Mouse (Mus musculus): ENCODE measurements at regions not wholly inside any gene's neighbourhood (a gene's known extent, or its start where the extent isn't known, plus 50 kb on each side); places are given as distances from the start of the nearest gene placed in this dataset.

DNA sequence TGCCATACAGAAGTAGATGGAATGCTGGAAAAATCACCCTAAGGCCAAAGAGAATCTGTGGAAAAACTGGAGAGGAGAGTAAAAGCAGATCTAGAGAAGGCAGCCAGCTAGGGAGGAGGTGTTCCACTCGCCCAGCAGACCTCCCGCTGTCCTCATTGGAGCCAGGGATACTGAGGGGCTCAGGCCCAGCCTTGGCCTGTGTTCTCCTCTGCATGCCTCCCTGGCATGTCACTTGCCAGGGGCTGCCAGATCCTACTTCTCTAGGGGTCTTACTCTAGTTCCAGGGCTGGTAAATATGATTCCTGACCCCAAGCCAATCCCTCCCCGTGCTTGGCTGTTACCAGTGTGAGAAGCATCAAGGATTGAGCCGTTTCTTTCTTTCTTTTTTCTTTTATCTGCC is 59.5 kb upstream of the Cdon start:
- Histone ChIP-seq H3K4me2 (replicated peaks) (no peak overlapping the region), H3K9me3 (no peaks in the 10 kb centered on the region), H3K27ac (no peak overlapping the region), H3K4me1 (replicated peaks) (peaks cover 33% of the 10 kb centered on the region), H3K9ac (replicated peaks) (no peak overlapping the region), H3K4me3 (replicated peaks) (no peak overlapping the region), H3K27me3 (peaks cover 21% of the 10 kb centered on the region), H3K36me3 (no peaks in the 10 kb centered on the region)
- ATAC-seq, result no peak
- 52% methylated on average over 4 of the region's 4 CpGs for WGBS

DNA sequence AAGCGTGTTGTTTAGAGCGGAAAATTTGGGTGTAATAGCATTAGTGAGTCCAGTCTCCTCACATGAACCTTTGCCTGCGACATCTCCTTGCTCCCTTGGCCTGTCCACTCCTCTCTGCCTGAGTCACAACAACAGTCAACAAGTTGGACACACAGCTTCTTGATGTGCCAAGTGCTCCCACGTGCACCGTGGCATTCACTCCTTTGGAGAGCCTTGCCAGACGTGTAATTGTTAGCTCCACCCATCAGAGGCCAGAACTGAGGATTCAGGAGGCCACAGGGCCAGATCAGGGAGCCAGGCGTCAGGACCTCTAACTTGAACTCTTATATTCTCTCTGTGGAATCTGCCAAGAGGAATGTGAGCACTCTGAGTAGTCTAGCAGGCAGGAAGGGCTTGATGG is 58.7 kb upstream of the Cdon start:
- no peak for ATAC-seq
- peaks cover 33% of the 10 kb centered on the region for H3K4me1 ChIP-seq (replicated peaks)

DNA sequence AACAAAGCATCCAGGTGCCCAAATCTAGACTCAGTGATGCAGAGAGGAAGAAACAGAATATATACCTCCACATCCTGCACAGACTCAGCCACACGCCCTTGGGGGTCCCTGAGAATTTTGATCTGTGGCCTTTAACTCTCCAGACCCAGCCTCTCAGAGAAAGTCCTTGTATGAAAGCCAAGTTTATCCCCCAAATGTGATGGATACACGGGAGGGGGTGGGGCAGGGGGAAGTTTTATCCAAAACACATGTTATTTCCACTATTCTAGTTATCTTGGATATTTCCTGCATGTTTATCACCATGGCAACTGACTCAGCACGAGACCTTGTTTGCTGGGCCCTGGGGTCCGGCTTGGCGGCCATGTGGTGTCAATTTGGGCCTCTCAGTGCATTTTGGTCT is 57.8 kb upstream of the Cdon start:
- 50% methylated on average over 5 of the region's 5 CpGs for WGBS
- Histone ChIP-seq H3K36me3 (no peaks in the 10 kb centered on the region), H3K27ac (no peak overlapping the region), H3K4me1 (replicated peaks) (peaks cover 33% of the 10 kb centered on the region), H3K27me3 (peaks cover 21% of the 10 kb centered on the region), H3K4me2 (replicated peaks) (no peak overlapping the region), H3K9ac (replicated peaks) (no peak overlapping the region), H3K9me3 (no peaks in the 10 kb centered on the region), H3K4me3 (replicated peaks) (no peak overlapping the region)
- no peak for ATAC-seq

More for the DNA sequence above, 58.7 kb upstream of the Cdon start:
- Histone ChIP-seq H3K4me2 (replicated peaks) (no peak overlapping the region), H3K27ac (no peak overlapping the region), H3K36me3 (no peaks in the 10 kb centered on the region), H3K9ac (replicated peaks) (no peak overlapping the region), H3K9me3 (no peaks in the 10 kb centered on the region), H3K4me3 (replicated peaks) (no peak overlapping the region), H3K27me3 (peaks cover 21% of the 10 kb centered on the region)
- WGBS, result 73% methylated on average over 7 of the region's 7 CpGs

DNA sequence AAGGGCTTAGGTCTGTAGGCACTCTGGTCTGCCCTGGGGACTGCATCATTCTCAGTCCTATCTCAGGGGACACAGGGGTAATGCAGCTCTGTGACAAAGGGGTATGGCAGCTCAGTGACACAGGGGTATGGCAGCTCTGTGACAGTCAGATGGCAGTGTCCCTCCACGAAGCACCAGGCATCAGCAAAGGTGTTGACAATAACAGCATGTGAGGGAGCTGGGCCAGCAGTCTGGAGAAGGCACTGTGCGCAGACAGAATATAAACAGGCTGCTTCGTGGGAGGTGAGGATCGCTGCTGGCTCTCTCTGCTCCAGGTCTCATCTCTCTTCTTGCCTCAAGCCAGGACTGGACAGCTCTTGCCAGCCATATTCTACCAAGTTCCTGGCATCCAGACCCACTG is 57.0 kb upstream of the Cdon start:
- 77% methylated on average over 4 of the region's 4 CpGs for WGBS
- ATAC-seq, result no peak
- Histone ChIP-seq H3K9me3 (no peaks in the 10 kb centered on the region), H3K4me2 (replicated peaks) (no peak overlapping the region), H3K36me3 (no peaks in the 10 kb centered on the region), H3K4me3 (replicated peaks) (no peak overlapping the region), H3K27me3 (peaks cover 21% of the 10 kb centered on the region), H3K4me1 (replicated peaks) (peaks cover 37% of the 10 kb centered on the region), H3K9ac (replicated peaks) (no peak overlapping the region), H3K27ac (no peak overlapping the region)

DNA sequence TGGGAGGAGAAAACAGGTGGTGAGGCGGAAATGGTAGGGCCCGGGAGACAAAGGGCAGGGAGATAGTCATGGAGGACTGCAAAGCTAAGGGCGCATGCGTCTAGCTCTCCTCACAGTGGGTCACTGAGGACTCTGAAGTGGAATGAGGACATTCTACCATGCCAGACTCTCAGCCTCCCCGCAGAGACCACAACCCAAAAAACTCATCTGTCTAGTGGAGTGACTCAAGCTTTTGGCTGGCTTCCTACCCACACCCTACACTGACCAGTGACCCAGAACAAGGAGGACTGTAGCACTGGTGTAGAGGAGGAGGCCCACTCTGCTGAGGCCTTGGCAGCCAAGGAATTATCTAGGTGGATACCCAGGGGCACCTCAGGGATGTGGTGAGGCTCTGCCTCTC is 55.0 kb upstream of the Cdon start:
- H3K36me3 ChIP-seq, result no peaks in the 10 kb centered on the region
- H3K27me3 ChIP-seq, result peaks cover 27% of the 10 kb centered on the region
- H3K4me1 ChIP-seq (replicated peaks), result peaks cover 26% of the 10 kb centered on the region
- no peaks in the 10 kb centered on the region for H3K9me3 ChIP-seq
- H3K27ac ChIP-seq, result no peak overlapping the region
- no peak overlapping the region for H3K4me2 ChIP-seq (replicated peaks)
- H3K9ac ChIP-seq (replicated peaks), result no peak overlapping the region
- ATAC-seq, result no peak
- no peak overlapping the region for H3K4me3 ChIP-seq (replicated peaks)
- WGBS, result 83% methylated on average over 5 of the region's 5 CpGs

DNA sequence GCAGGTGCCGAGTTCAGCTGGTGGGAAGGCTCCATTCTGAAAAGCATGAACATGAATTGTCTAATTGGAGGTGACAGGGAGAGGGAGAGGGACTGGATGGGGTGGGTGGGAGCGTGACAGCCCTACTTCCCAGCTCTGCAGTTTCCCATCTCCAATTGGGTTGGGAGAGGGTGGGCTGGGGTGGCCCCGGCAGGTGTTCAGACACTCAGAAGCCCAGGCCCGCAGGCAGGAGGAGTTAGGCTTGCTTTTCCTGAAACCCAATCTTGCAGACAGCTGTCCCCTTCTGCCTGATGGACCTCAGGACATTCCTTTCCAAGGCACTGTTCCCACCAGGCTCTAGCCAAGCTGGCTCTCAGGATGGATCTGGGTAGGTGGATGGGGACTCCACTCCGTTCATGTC is 51.9 kb upstream of the Cdon start:
- Histone ChIP-seq H3K4me1 (replicated peaks) (peaks cover 28% of the 10 kb centered on the region), H3K4me3 (replicated peaks) (no peak overlapping the region), H3K27ac (no peak overlapping the region), H3K27me3 (peaks cover 15% of the 10 kb centered on the region; the same call in 1 of the 2 replicates), H3K9me3 (no peaks in the 10 kb centered on the region), H3K4me2 (replicated peaks) (no peak overlapping the region), H3K9ac (replicated peaks) (no peak overlapping the region), H3K36me3 (no peaks in the 10 kb centered on the region)
- peak; percentile 38 for ATAC-seq
- 42% methylated on average over 5 of the region's 5 CpGs for WGBS

DNA sequence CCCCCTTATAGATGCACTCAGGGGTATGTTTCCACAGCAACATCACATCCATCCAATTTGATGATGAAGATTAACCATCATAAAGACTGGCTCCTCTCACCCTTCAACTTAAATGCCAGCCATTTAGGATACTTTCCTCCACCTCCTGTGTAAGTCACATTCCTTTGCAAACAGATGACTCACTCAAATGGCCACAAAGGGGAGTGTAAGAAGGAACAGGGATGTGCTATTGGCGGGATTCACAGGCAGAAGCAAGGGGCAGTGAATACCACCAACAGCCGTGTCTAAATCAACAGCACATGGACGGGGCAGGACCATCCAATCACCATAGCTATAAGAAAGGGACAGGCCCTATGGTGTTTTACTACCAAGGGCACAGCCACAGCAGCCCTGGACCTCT is 50.9 kb upstream of the Cdon start:
- no peak overlapping the region for H3K4me2 ChIP-seq (replicated peaks)
- H3K27me3 ChIP-seq, result peaks cover 13% of the 10 kb centered on the region; the same call in 1 of the 2 replicates
- H3K9ac ChIP-seq (replicated peaks), result no peak overlapping the region
- H3K4me1 ChIP-seq (replicated peaks), result peaks cover 28% of the 10 kb centered on the region
- WGBS, result 71% methylated on average over 3 of the region's 3 CpGs
- no peaks in the 10 kb centered on the region for H3K36me3 ChIP-seq
- H3K9me3 ChIP-seq, result no peaks in the 10 kb centered on the region
- H3K4me3 ChIP-seq (replicated peaks), result no peak overlapping the region
- ATAC-seq, result no peak
- no peak overlapping the region for H3K27ac ChIP-seq

DNA sequence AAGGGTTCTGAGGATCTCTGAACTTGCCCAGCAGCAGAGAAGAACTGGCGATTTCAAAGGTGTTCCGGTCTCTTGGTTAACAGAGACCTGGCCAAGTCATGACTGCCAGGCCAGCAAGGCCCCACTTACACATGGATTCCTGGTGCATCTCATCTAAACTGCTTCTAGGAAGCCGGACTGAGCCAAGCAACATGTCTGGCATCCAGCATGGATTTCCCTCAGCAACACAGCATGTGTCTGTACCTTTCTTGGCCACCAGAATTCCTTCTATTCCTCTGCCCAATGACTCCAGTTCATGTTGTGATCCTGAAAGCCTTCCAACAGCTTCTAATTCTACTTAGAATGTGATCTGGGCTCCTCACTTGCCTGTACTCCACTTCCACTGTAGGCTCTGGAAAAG is 50.0 kb upstream of the Cdon start:
- H3K4me1 ChIP-seq (replicated peaks), result peaks cover 28% of the 10 kb centered on the region
- H3K27ac ChIP-seq, result no peak overlapping the region
- no peak for ATAC-seq
- H3K9ac ChIP-seq (replicated peaks), result no peak overlapping the region
- H3K36me3 ChIP-seq, result no peaks in the 10 kb centered on the region
- 89% methylated on average over 3 of the region's 3 CpGs for WGBS
- no peaks in the 10 kb centered on the region for H3K9me3 ChIP-seq
- no peak overlapping the region for H3K4me2 ChIP-seq (replicated peaks)
- no peak overlapping the region for H3K4me3 ChIP-seq (replicated peaks)
- peaks cover 11% of the 10 kb centered on the region; the same call in 1 of the 2 replicates for H3K27me3 ChIP-seq
